Mouse (Mus musculus): ENCODE data around the gene Gm5460.

Gm5460 gene

GRCm38 (mm10) chr14:34016381-34016780 is at the start of gene Gm5460:
Gm5460 (plus strand) TSS chr14:34016758.
- no peak for DNase-seq

GRCm38 (mm10) chr14:33972679-33973078 is 43.9 kb upstream of the Gm5460 start:
- peak in 1 of 2 experiments; percentile 18 for DNase-seq

- DNase-seq: no peak
Observed at GRCm38 (mm10) chr14:33974752-33975151, 41.8 kb upstream of the Gm5460 start.

- DNase-seq: no peak
Observed at GRCm38 (mm10) chr14:33977748-33978147, 38.8 kb upstream of the Gm5460 start.

- no peak for DNase-seq
Observed at GRCm38 (mm10) chr14:33978604-33979059, 37.9 kb upstream of the Gm5460 start, which contains the start of gene Zfp488. Zfp488 (minus strand) TSS chr14:33978764.

- no peak for DNase-seq
Observed at GRCm38 (mm10) chr14:33989201-33989600, 27.4 kb upstream of the Gm5460 start.

GRCm38 (mm10) chr14:33991971-33992370 is 24.6 kb upstream of the Gm5460 start:
- DNase-seq: no peak

- no peak for DNase-seq
Observed at GRCm38 (mm10) chr14:33993051-33993450, 23.5 kb upstream of the Gm5460 start.

GRCm38 (mm10) chr14:33993521-33994289 is 22.9 kb upstream of the Gm5460 start:
- no peak for DNase-seq

GRCm38 (mm10) chr14:33997427-33997826 is 19.1 kb upstream of the Gm5460 start:
- no peak for DNase-seq

GRCm38 (mm10) chr14:34000076-34000475 is 16.5 kb upstream of the Gm5460 start:
- no peak for DNase-seq

- no peak for DNase-seq
Observed at GRCm38 (mm10) chr14:34001445-34001844, 15.1 kb upstream of the Gm5460 start.

- no peak for DNase-seq
Observed at GRCm38 (mm10) chr14:34002358-34002757, 14.2 kb upstream of the Gm5460 start.

- DNase-seq: no peak
Observed at GRCm38 (mm10) chr14:34015063-34015462, 1.5 kb upstream of the Gm5460 start, which contains the start of gene Gm30083. Gm30083 (minus strand) TSS chr14:34015182.

- DNase-seq: no peak
Observed at GRCm38 (mm10) chr14:34016938-34017337, 380 bp downstream of the Gm5460 start.

- no peak for DNase-seq
Observed at GRCm38 (mm10) chr14:34026710-34027109, 10.2 kb downstream of the Gm5460 start.

- no peak for DNase-seq
Observed at GRCm38 (mm10) chr14:34033841-34034610, 17.5 kb downstream of the Gm5460 start.

- DNase-seq: no peak
Observed at GRCm38 (mm10) chr14:34041241-34041640, 24.7 kb downstream of the Gm5460 start.

- no peak for DNase-seq
Observed at GRCm38 (mm10) chr14:34043341-34043740, 26.8 kb downstream of the Gm5460 start.

- no peak for DNase-seq
Observed at GRCm38 (mm10) chr14:34050101-34050779, 33.7 kb downstream of the Gm5460 start.

GRCm38 (mm10) chr14:34052516-34052915 is 36.0 kb downstream of the Gm5460 start, which contains the start of gene Antxrl:
Antxrl (plus strand) TSS chr14:34052707.
- no peak for DNase-seq

GRCm38 (mm10) chr14:34071665-34072064 is 55.1 kb downstream of the Gm5460 start:
- no peak for DNase-seq

GRCm38 (mm10) chr14:34075346-34075745 is 58.8 kb downstream of the Gm5460 start:
- DNase-seq: peak; percentile 6 to 26

Data from kidney, postnatal 36 days (tissue).